Mouse (Mus musculus) testis, adult 2 months (tissue): ENCODE results near the gene Rps15a.

Experiments
- CTCF ChIP-seq: fragments of 200-500 bp; IDR thresholded peaks from 2 replicates; pipeline ENCODE4 v1.5.1; 2012; ENCODE audit warnings: low read depth, mild to moderate bottlenecking, inconsistent platforms, low read length, moderate library complexity; ENCODE audit not compliant: control insufficient read depth, insufficient read depth, insufficient replicate concordance
- POLR2A ChIP-seq: fragments of 200-500 bp; IDR thresholded peaks from 2 replicates; pipeline ENCODE4 v1.6.1; 2012; ENCODE audit warnings: low read depth, mild to moderate bottlenecking, inconsistent platforms, low read length, moderate library complexity; ENCODE audit not compliant: control insufficient read depth

- TF ChIP-seq CTCF, result no peak
- TF ChIP-seq POLR2A, result no peak
Observed at GRCm38 (mm10) chr7:118067261-118067660, 48.7 kb downstream of the Rps15a start.
